Mouse (Mus musculus) heart, embryonic 11.5 days (tissue): ENCODE results near the gene Adcy6. TPM values are rescaled to one million over a fixed set of nuclear protein-coding genes. Genes with fewer than 3 reads are reported as not detected.

ENCODE experiments used
- ATAC-seq: fragments of 200-750 bp; cut with Nextera tagmentation; replicated peaks from 2 replicates; pipeline ENCODE4 v1.8.0; 2017; ENCODE audit warnings: moderate library complexity; ENCODE audit not compliant: insufficient number of reproducible peaks, low FRiP score, low TSS enrichment
- H3K27ac ChIP-seq: fragments of 300-500 bp; sonication (generic); 2 replicates; pipeline ENCODE4 v1.5.1; 2014; ENCODE audit warnings: mild to moderate bottlenecking, low read depth, low read length
- H3K27me3 ChIP-seq: fragments of 300-500 bp; sonication (generic); 2 replicates; pipeline ENCODE4 v1.6.1; 2014; ENCODE audit warnings: mild to moderate bottlenecking, low read length, mixed read lengths; ENCODE audit not compliant: control insufficient read depth, insufficient read depth
- H3K36me3 ChIP-seq: fragments of 300-500 bp; sonication (generic); 2 replicates; pipeline ENCODE4 v1.6.1; 2014; ENCODE audit warnings: mild to moderate bottlenecking, low read length, moderate library complexity, mixed read lengths; ENCODE audit not compliant: control insufficient read depth, insufficient read depth
- H3K4me1 ChIP-seq: fragments of 300-500 bp; sonication (generic); 2 replicates; pipeline ENCODE4 v1.6.1; 2014; ENCODE audit warnings: low read length; ENCODE audit not compliant: control insufficient read depth, insufficient read depth
- H3K4me2 ChIP-seq: fragments of 300-500 bp; sonication (generic); 2 replicates; pipeline ENCODE4 v1.6.1; 2014; ENCODE audit warnings: mild to moderate bottlenecking, moderate library complexity
- H3K4me3 ChIP-seq: fragments of 300-500 bp; sonication (generic); 2 replicates; pipeline ENCODE4 v1.5.1; 2014; ENCODE audit warnings: low read depth, low read length
- H3K9ac ChIP-seq: fragments of 300-500 bp; sonication (generic); 2 replicates; pipeline ENCODE4 v1.6.1; 2014; ENCODE audit warnings: mild to moderate bottlenecking, low read depth, low read length, moderate library complexity
- H3K9me3 ChIP-seq: fragments of 300-500 bp; sonication (generic); replicated peaks from 2 replicates; pipeline ENCODE4 v1.6.1; 2016; ENCODE audit warnings: low read length; ENCODE audit not compliant: control insufficient read depth
- WGBS: fragments of 180-500 bp; shearing (Covaris S2); extraction: QIAGEN DNeasy Blood & Tissue Kit; methylation state at CpG from one replicate; pipeline ENCODE4 v1.1.7; 2014; ENCODE audit not compliant: insufficient replicate concordance; 5-methylcytosine and 5-hydroxymethylcytosine counted together
- polyA plus RNA-seq: library from polyadenylated mRNA; unstranded; fragments of >200 nt; fragmentation: Nextera tagmentation; extraction: Ambion mirVana; gene quantifications from 2 replicates; pipeline ENCODE4 v1.2.1, GENCODE M21; 2014

Adcy6 gene
- polyA plus RNA-seq, 1 experiment from 2014 or later: 34.8 TPM

GRCm38 (mm10) chr15:98622721-98623120, 12.8 kb upstream of the Adcy6 start:
- Histone ChIP-seq H3K36me3 (no peaks in the 10 kb centered on the region), H3K4me2 (no peak overlapping the region), H3K27me3 (no peaks in the 10 kb centered on the region; the same call in 1 of the 2 replicates), H3K4me1 (no peaks in the 10 kb centered on the region), H3K9me3 (no peaks in the 10 kb centered on the region), H3K9ac (no peak overlapping the region), H3K4me3 (no peak overlapping the region), H3K27ac (no peak overlapping the region)
- whole genome bisulfite sequencing: 23% methylated on average over 6 of the region's 6 CpGs
- no peak for ATAC-seq

GRCm38 (mm10) chr15:98622199-98622598, 12.3 kb upstream of the Adcy6 start:
- Histone ChIP-seq H3K27me3 (no peaks in the 10 kb centered on the region; the same call in 1 of the 2 replicates), H3K27ac (no peak overlapping the region), H3K4me3 (no peak overlapping the region), H3K9ac (no peak overlapping the region), H3K36me3 (no peaks in the 10 kb centered on the region), H3K4me2 (no peak overlapping the region), H3K4me1 (no peaks in the 10 kb centered on the region), H3K9me3 (no peaks in the 10 kb centered on the region)
- WGBS: 8% methylated on average over 7 of the region's 7 CpGs
- ATAC-seq: no peak

GRCm38 (mm10) chr15:98617176-98617537, 7.3 kb upstream of the Adcy6 start:
- Histone ChIP-seq H3K9ac (peak overlapping the region; percentile 28; the same call in 1 of the 2 replicates), H3K27me3 (no peaks in the 10 kb centered on the region; the same call in 1 of the 2 replicates), H3K9me3 (no peaks in the 10 kb centered on the region), H3K4me3 (no peak overlapping the region), H3K4me1 (peaks cover 27% of the 10 kb centered on the region), H3K27ac (no peak overlapping the region), H3K4me2 (peak overlapping the region; percentile 54), H3K36me3 (no peaks in the 10 kb centered on the region)
- ATAC-seq: no peak
- 1% methylated on average over 12 of the region's 12 CpGs for WGBS

DNA sequence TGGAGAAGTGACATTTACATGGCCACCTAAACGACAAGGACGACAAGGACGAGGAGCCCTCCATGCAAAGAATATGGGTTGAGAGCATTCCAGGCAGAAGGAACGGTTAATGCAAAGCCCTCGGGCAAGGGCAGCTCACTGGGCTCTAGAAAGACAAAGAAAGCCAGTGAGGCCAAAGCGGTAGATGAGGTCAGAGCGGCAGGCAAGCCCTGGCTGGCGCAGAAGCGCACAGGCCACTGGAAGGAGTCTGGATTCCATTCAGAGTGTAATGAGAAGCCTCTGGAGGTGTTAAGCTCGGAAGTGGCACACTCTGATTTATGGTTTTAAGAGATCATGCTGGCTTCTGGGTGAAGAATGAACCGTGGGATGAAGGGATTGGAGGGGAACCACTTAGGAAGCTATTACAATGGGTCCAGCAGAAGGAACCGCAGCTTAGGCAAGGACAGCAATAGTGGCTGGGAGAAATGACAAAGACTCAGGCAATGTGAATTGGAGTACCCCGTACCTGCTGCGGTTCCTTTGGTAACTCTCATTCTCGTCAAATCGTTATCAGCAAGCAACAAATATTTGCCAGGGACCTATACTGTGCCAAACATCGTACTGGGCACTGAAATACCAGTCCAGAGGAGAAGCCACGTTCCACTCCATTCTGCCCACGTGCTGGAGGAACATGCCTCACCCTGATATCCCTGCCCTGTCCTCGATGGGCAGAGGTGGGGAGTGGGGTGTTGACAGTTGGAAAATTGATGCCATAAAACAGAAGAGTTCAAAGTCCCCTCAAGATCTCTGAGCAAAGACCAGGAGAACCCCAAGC, 6.7 kb upstream of the Adcy6 start:
- peaks cover 27% of the 10 kb centered on the region for H3K4me1 ChIP-seq
- peak overlapping the region; percentile 2 for H3K27ac ChIP-seq
- ATAC-seq: 0 out of 2 replicates have a peak, but pooled peaks have one; percentile 44
- H3K9ac ChIP-seq: peak overlapping the region; percentile 28; the same call in 1 of the 2 replicates
- H3K9me3 ChIP-seq: no peaks in the 10 kb centered on the region
- H3K36me3 ChIP-seq: no peaks in the 10 kb centered on the region
- 37% methylated on average over 20 of the region's 20 CpGs for WGBS
- no peak overlapping the region for H3K4me3 ChIP-seq
- H3K27me3 ChIP-seq: no peaks in the 10 kb centered on the region
- peak overlapping the region; percentile 54 for H3K4me2 ChIP-seq

DNA sequence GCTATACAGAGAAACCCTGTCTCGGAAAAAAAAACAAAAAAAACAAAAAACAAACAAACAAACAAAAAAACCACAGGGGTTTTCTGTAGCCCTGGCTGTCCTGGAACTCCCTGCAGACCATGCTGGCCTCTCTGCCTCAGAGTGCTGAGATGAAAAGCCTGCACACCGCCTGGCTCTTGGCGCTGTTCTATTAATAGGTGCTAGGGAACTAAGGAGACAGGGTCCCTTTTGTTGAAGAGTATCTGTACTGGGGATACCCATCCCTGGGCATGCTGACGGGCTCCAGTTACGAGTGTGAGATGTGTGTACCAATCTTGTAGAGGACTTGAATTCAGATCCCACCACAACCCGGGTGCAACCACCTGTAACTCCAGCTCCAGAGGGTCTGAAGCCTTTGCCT, 5.9 kb upstream of the Adcy6 start:
- Histone ChIP-seq H3K27ac (no peak overlapping the region), H3K9ac (no peak overlapping the region)

DNA sequence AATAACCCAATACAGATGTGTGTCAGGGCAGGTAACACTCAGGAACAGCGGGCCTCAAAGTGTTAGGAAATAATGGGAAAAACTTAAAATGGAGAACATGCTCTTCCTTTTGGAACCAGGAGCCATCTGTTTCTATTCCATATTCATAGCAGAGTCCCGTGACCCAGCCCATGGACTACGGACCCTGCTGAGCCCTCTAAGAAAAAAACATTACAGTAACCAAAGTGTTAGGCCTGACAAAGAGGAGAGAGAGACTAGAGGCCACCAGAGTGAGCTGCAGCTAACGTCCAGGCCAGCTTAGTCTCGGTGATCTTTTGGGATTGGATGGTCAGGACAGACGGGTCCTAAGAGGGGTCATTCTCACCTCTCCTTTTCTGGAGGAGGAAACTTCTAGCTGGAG, 5.1 kb upstream of the Adcy6 start:
- 48% methylated on average over 6 of the region's 6 CpGs for WGBS

More for the DNA sequence above, 5.9 kb upstream of the Adcy6 start:
- 51% methylated on average over 6 of the region's 6 CpGs for WGBS
- Histone ChIP-seq H3K4me1 (peaks cover 27% of the 10 kb centered on the region), H3K9me3 (no peaks in the 10 kb centered on the region), H3K36me3 (no peaks in the 10 kb centered on the region), H3K4me2 (no peak overlapping the region), H3K27me3 (no peaks in the 10 kb centered on the region), H3K4me3 (no peak overlapping the region)
- ATAC-seq: no peak

GRCm38 (mm10) chr15:98614551-98614950, 4.7 kb upstream of the Adcy6 start:
- no peak for ATAC-seq
- H3K4me1 ChIP-seq: peaks cover 31% of the 10 kb centered on the region
- no peaks in the 10 kb centered on the region for H3K27me3 ChIP-seq
- H3K4me3 ChIP-seq: no peak overlapping the region
- no peak overlapping the region for H3K4me2 ChIP-seq
- H3K36me3 ChIP-seq: no peaks in the 10 kb centered on the region
- H3K27ac ChIP-seq: 0 out of 2 replicates have a peak overlapping the region, but pooled peaks have one; percentile 41
- H3K9ac ChIP-seq: 0 out of 2 replicates have a peak overlapping the region, but pooled peaks have one; percentile 22
- 56% methylated on average over 9 of the region's 9 CpGs for WGBS
- no peaks in the 10 kb centered on the region for H3K9me3 ChIP-seq

More for the DNA sequence above, 5.1 kb upstream of the Adcy6 start:
- no peak for ATAC-seq
- Histone ChIP-seq H3K36me3 (no peaks in the 10 kb centered on the region), H3K4me1 (peaks cover 30% of the 10 kb centered on the region), H3K4me2 (no peak overlapping the region), H3K27ac (0 out of 2 replicates have a peak overlapping the region, but pooled peaks have one; percentile 10), H3K27me3 (no peaks in the 10 kb centered on the region), H3K9me3 (no peaks in the 10 kb centered on the region), H3K4me3 (no peak overlapping the region), H3K9ac (no peak overlapping the region)

GRCm38 (mm10) chr15:98612229-98612628, 2.4 kb upstream of the Adcy6 start:
- H3K4me1 ChIP-seq: peaks cover 33% of the 10 kb centered on the region
- 92% methylated on average over 3 of the region's 3 CpGs for WGBS
- H3K4me2 ChIP-seq: no peak overlapping the region
- H3K9ac ChIP-seq: no peak overlapping the region
- no peaks in the 10 kb centered on the region for H3K27me3 ChIP-seq
- no peak for ATAC-seq
- H3K36me3 ChIP-seq: no peaks in the 10 kb centered on the region
- no peak overlapping the region for H3K27ac ChIP-seq
- H3K4me3 ChIP-seq: no peak overlapping the region
- H3K9me3 ChIP-seq: no peaks in the 10 kb centered on the region
